Mouse (Mus musculus) stomach, embryonic 16.5 days (tissue): ENCODE results near the gene Pkn2. TPM values are rescaled to one million over a fixed set of nuclear protein-coding genes. Genes with fewer than 3 reads are reported as not detected.

Experiments
- polyA plus RNA-seq: library from polyadenylated mRNA; unstranded; fragments of >200 nt; fragmentation: Nextera tagmentation; extraction: Ambion mirVana; gene quantifications from 2 replicates; pipeline ENCODE4 v1.2.1, GENCODE M21; 2015

The Pkn2 gene
- polyA plus RNA-seq, 1 experiment from 2014 or later = 33.8 TPM

Other genes starting within 250 kb of the Pkn2 start
- gene Kyat3, start 181.0 kb downstream of the Pkn2 start, polyA plus RNA-seq = 17.4 and 17.5 TPM in 2 replicates
- gene Gtf2b, start 117.0 kb downstream of the Pkn2 start, polyA plus RNA-seq = 69.9 and 71.2 TPM in 2 replicates